Mouse (Mus musculus) granulocyte monocyte progenitor cell, adult 5-6 weeks (primary cell): ENCODE measurements around the gene Muc20. TPM values are rescaled to one million over a fixed set of nuclear protein-coding genes. Genes with fewer than 3 reads are reported as not detected.

Source experiments
- total RNA-seq, 2 experiments: library from RNA; stranded (forward) in 1 of 2; stranded (reverse) in 1 of 2; fragments of 200-712, 200-1000 nt in 1 of 2; fragments of >200 nt in 1 of 2; fragmentation: Nextera tagmentation in 1 of 2; gene quantifications; 2 replicates each; pipeline ENCODE4 v1.2.3; 2014 to 2017

The Muc20 gene
- total RNA-seq, 2 experiments from 2014 or later: not detected

Other genes with a start within 250 kb of the Muc20 start
- gene Tfrc, start 188.5 kb downstream of the Muc20 start, total RNA-seq (2014; fragmentation: Nextera tagmentation): 65.6 and 67.9 TPM in 2 replicates
- gene Tfrc, start 188.5 kb downstream of the Muc20 start, total RNA-seq (2017): 105 and 142 TPM in 2 replicates
- 11.0 and 12.9 TPM in 2 replicates for gene Tnk2, start 153.6 kb downstream of the Muc20 start, total RNA-seq (2014; fragmentation: Nextera tagmentation)
- gene Tnk2, start 153.6 kb downstream of the Muc20 start, total RNA-seq (2017): 8.8 and 14.8 TPM in 2 replicates
- not detected in 2 replicates for gene Muc4, start 61.5 kb downstream of the Muc20 start, total RNA-seq (2014; fragmentation: Nextera tagmentation)
- gene Muc4, start 61.5 kb downstream of the Muc20 start, total RNA-seq (2017): not detected in 2 replicates
- not detected in 2 replicates for gene Smbd1, start 13.0 kb upstream of the Muc20 start, total RNA-seq (2014; fragmentation: Nextera tagmentation)
- not detected in 2 replicates for gene Smbd1, start 13.0 kb upstream of the Muc20 start, total RNA-seq (2017)
- gene Fyttd1, start 80.1 kb upstream of the Muc20 start, total RNA-seq (2014; fragmentation: Nextera tagmentation): 15.9 and 23.6 TPM in 2 replicates
- 58.2 and 68.9 TPM in 2 replicates for gene Fyttd1, start 80.1 kb upstream of the Muc20 start, total RNA-seq (2017)
- gene Rubcn, start 80.3 kb upstream of the Muc20 start, total RNA-seq (2014; fragmentation: Nextera tagmentation): 19.7 and 31.5 TPM in 2 replicates
- gene Rubcn, start 80.3 kb upstream of the Muc20 start, total RNA-seq (2017): 10.4 and 12.9 TPM in 2 replicates
- gene Lrch3, start 116.7 kb upstream of the Muc20 start, total RNA-seq (2014; fragmentation: Nextera tagmentation): 23.8 and 37.8 TPM in 2 replicates
- 12.1 and 16.8 TPM in 2 replicates for gene Lrch3, start 116.7 kb upstream of the Muc20 start, total RNA-seq (2017)